Comparison of ENCODE assay signal across 12 mouse cellular contexts in genomic region chr12:34155740-34156139, GRCm38 (mm10).
DNase-seq lines count a peak whose midpoint lies in the region; ATAC-seq and TF ChIP-seq lines count a peak whose summit lies in the region.
"Had no signal": no experiment of that assay in that cellular context is flagged by ENCODE, and none has a peak within 500 bp of the region (broad histone marks: within the 10 kb centered on the region; RNA-seq: fewer than 3 reads in every experiment).

No protein-coding gene starts in this region.

- no peak overlapping the region for H3K9ac ChIP-seq in forebrain, embryonic 14.5 days (ENCODE audit: low read length)
- H3K9ac ChIP-seq in forebrain, embryonic 15.5 days (replicated peaks) = no peak overlapping the region
- H3K9ac ChIP-seq in kidney, postnatal 0 days (ENCODE audit: low read depth, low read length) = no peak overlapping the region
- no peak overlapping the region for H3K9ac ChIP-seq in limb, embryonic 14.5 days (ENCODE audit: low read depth, low read length, severe bottlenecking)
- H3K9ac ChIP-seq: heart, embryonic 15.5 days; lung, embryonic 15.5 days had no signal

- no peak overlapping the region for H3K4me3 ChIP-seq in forebrain, embryonic 14.5 days (ENCODE audit: low read depth, low read length)
- no peak overlapping the region for H3K4me3 ChIP-seq in forebrain, embryonic 15.5 days
- H3K4me3 ChIP-seq in kidney, postnatal 0 days (replicated peaks; ENCODE audit: low read depth, low read length) = no peak overlapping the region
- no peak overlapping the region for H3K4me3 ChIP-seq in limb, embryonic 14.5 days (replicated peaks; ENCODE audit: low read length)
- H3K4me3 ChIP-seq: heart, embryonic 15.5 days; lung, embryonic 15.5 days had no signal

- H3K36me3 ChIP-seq in forebrain, embryonic 14.5 days (ENCODE audit: control insufficient read depth, insufficient read depth, low read length) = no peaks in the 10 kb centered on the region
- no peaks in the 10 kb centered on the region for H3K36me3 ChIP-seq in forebrain, embryonic 15.5 days
- H3K36me3 ChIP-seq in kidney, postnatal 0 days (ENCODE audit: insufficient read depth, low read length) = no peaks in the 10 kb centered on the region
- no peaks in the 10 kb centered on the region for H3K36me3 ChIP-seq in limb, embryonic 14.5 days (ENCODE audit: control insufficient read depth, insufficient read depth, low read length)
- H3K36me3 ChIP-seq: heart, embryonic 15.5 days; lung, embryonic 15.5 days had no signal

- H3K27ac ChIP-seq in forebrain, embryonic 14.5 days (ENCODE audit: low read depth, low read length) = no peak overlapping the region
- H3K27ac ChIP-seq in forebrain, embryonic 15.5 days (replicated peaks) = no peak overlapping the region
- no peak overlapping the region for H3K27ac ChIP-seq in kidney, postnatal 0 days
- 0 out of 2 replicates have a peak overlapping the region, but pooled peaks have one; percentile 56 for H3K27ac ChIP-seq in limb, embryonic 14.5 days (replicated peaks; ENCODE audit: low read depth, low read length)
- H3K27ac ChIP-seq: heart, embryonic 15.5 days; lung, embryonic 15.5 days had no signal

- peaks cover 5% of the 10 kb centered on the region; the same call in 1 of the 2 replicates for H3K4me1 ChIP-seq in forebrain, embryonic 14.5 days (ENCODE audit: control insufficient read depth, insufficient read depth, low read length)
- no peaks in the 10 kb centered on the region for H3K4me1 ChIP-seq in forebrain, embryonic 15.5 days
- no peaks in the 10 kb centered on the region for H3K4me1 ChIP-seq in kidney, postnatal 0 days (replicated peaks; ENCODE audit: insufficient read depth, low read length)
- peaks cover 16% of the 10 kb centered on the region for H3K4me1 ChIP-seq in limb, embryonic 14.5 days (ENCODE audit: control insufficient read depth, insufficient read depth, low read length)
- H3K4me1 ChIP-seq: heart, embryonic 15.5 days; lung, embryonic 15.5 days had no signal

- H3K9me3 ChIP-seq in forebrain, embryonic 14.5 days (replicated peaks; ENCODE audit: control insufficient read depth, low read length) = no peaks in the 10 kb centered on the region
- no peaks in the 10 kb centered on the region for H3K9me3 ChIP-seq in forebrain, embryonic 15.5 days
- no peaks in the 10 kb centered on the region for H3K9me3 ChIP-seq in kidney, postnatal 0 days (replicated peaks; ENCODE audit: low read length)
- H3K9me3 ChIP-seq in limb, embryonic 14.5 days (ENCODE audit: control insufficient read depth, low read length) = no peaks in the 10 kb centered on the region
- H3K9me3 ChIP-seq: heart, embryonic 15.5 days; lung, embryonic 15.5 days had no signal

- 49% methylated on average over 5 of the region's 5 CpGs for WGBS in forebrain, embryonic 14.5 days
- 40% methylated on average over 5 of the region's 5 CpGs for WGBS in forebrain, embryonic 15.5 days
- WGBS in kidney, postnatal 0 days = 13% methylated on average over 5 of the region's 5 CpGs
- 11% methylated on average over 5 of the region's 5 CpGs for WGBS in limb, embryonic 14.5 days

- TF ChIP-seq CTCF in kidney, postnatal 0 days (IDR thresholded peaks at IDR 0.05; ENCODE audit: low read depth) = no peak
- no peak for TF ChIP-seq CTCF in brain, embryonic 14.5 days (IDR thresholded peaks at IDR 0.05; ENCODE audit: borderline replicate concordance, extremely low read depth, insufficient read depth, insufficient read length)

- no peak overlapping the region for H3K4me2 ChIP-seq in forebrain, embryonic 14.5 days (ENCODE audit: low read length)
- no peak overlapping the region for H3K4me2 ChIP-seq in forebrain, embryonic 15.5 days (replicated peaks)
- H3K4me2 ChIP-seq in kidney, postnatal 0 days (ENCODE audit: low read length) = no peak overlapping the region
- no peak overlapping the region for H3K4me2 ChIP-seq in limb, embryonic 14.5 days (replicated peaks; ENCODE audit: low read depth, low read length, severe bottlenecking)
- H3K4me2 ChIP-seq: heart, embryonic 15.5 days; liver, embryonic 11.5 days; lung, embryonic 15.5 days had no signal

- TF ChIP-seq POLR2A in brain, embryonic 14.5 days (IDR thresholded peaks at IDR 0.05; ENCODE audit: borderline replicate concordance, extremely low read depth, insufficient read depth, insufficient read length, poor library complexity, severe bottlenecking) = no peak
- no peak for TF ChIP-seq POLR2A in limb, embryonic 14.5 days (IDR thresholded peaks at IDR 0.05; ENCODE audit: borderline replicate concordance, extremely low read depth, insufficient read depth, insufficient read length)

- peak; percentile 52 for DNase-seq in forebrain, embryonic 14.5 days (ENCODE audit: low spot score)
- DNase-seq in kidney, postnatal 0 days (ENCODE audit: low spot score) = peak; percentile 36
- no peak for DNase-seq in kidney, adult 11 months
- peak; percentile 78 for DNase-seq in brain, embryonic 14.5 days (ENCODE audit: low read depth)
- peak; percentile 69 for DNase-seq in limb, embryonic 14.5 days (ENCODE audit: low spot score)
- no peak for DNase-seq in left cerebral cortex, postnatal 4 days
- DNase-seq: adrenal gland, postnatal 36 days; thymus, postnatal 36 days had no signal

- peak; percentile 48; the same call in 1 of the 2 replicates for ATAC-seq in forebrain, embryonic 14.5 days
- no peak for ATAC-seq in forebrain, embryonic 15.5 days (replicated peaks)
- no peak for ATAC-seq in kidney, postnatal 0 days (replicated peaks; ENCODE audit: low FRiP score, low read depth)
- peak; percentile 80 for ATAC-seq in limb, embryonic 14.5 days (ENCODE audit: low FRiP score, low read depth)

- intact Hi-C loops in left cerebral cortex, postnatal 4 days (cut with DNase I) = no loop called here

- H3K27me3 ChIP-seq in forebrain, embryonic 14.5 days (replicated peaks; ENCODE audit: control insufficient read depth, insufficient read depth, low read length) = no peaks in the 10 kb centered on the region
- no peaks in the 10 kb centered on the region for H3K27me3 ChIP-seq in forebrain, embryonic 15.5 days
- H3K27me3 ChIP-seq in kidney, postnatal 0 days (ENCODE audit: insufficient read depth, low read length) = no peaks in the 10 kb centered on the region
- no peaks in the 10 kb centered on the region for H3K27me3 ChIP-seq in limb, embryonic 14.5 days (ENCODE audit: control insufficient read depth, insufficient read depth, low read length)
- H3K27me3 ChIP-seq: heart, embryonic 15.5 days; lung, embryonic 15.5 days had no signal

Comparison
In these comparisons a context has a peak if more than half of its experiments do, and no peak if none do; other contexts are left out.
1. ATAC-seq: peak in forebrain, embryonic 14.5 days (single experiment) and limb, embryonic 14.5 days (single experiment); none in forebrain, embryonic 15.5 days (single experiment) and kidney, postnatal 0 days (single experiment).
2. DNase-seq: peak in forebrain, embryonic 14.5 days (single experiment), kidney, postnatal 0 days (single experiment), brain, embryonic 14.5 days (single experiment) and limb, embryonic 14.5 days (single experiment); none in kidney, adult 11 months (single experiment) and left cerebral cortex, postnatal 4 days (single experiment).